Mouse (Mus musculus): Measurements from ENCODE around the gene Golgb1. TPM values are rescaled to one million over a fixed set of nuclear protein-coding genes. Genes with fewer than 3 reads are reported as not detected.
"Not testable (repeated sequence)": the region's sequence is repeated elsewhere in the genome, so short reads cannot be mapped to it uniquely, and the experiment has no call there.

The Golgb1 gene
- 104 and 111 TPM in 2 replicates for polyA plus RNA-seq (2015; fragmentation: Nextera tagmentation; extraction: Ambion mirVana)

- H3K27me3 ChIP-seq: no peaks in the 10 kb centered on the region
- under 1% methylated on average over 43 of the region's 43 CpGs for WGBS
- no peaks in the 10 kb centered on the region for H3K9me3 ChIP-seq (replicated peaks)
- peak within 1 kb of the TSS; percentile 83 for H3K4me3 ChIP-seq (replicated peaks)
- peak within 1 kb of the TSS; percentile 66 for H3K4me2 ChIP-seq
- H3K36me3 ChIP-seq: peaks cover 20% of the 10 kb centered on the region
- H3K27ac ChIP-seq: peak within 1 kb of the TSS; percentile 88
- peak; percentile 100 for ATAC-seq (replicated peaks; ENCODE audit: low FRiP score)
- peaks cover 17% of the 10 kb centered on the region for H3K4me1 ChIP-seq
- peak within 1 kb of the TSS; percentile 81 for H3K9ac ChIP-seq
Measured at GRCm38 (mm10) chr16:36874583-36875275, at the start of gene Golgb1, which contains the start of gene Eaf2. Gene Golgb1 (plus strand): TSS chr16:36875140. Gene Eaf2 (minus strand): TSS chr16:36875003.

DNA sequence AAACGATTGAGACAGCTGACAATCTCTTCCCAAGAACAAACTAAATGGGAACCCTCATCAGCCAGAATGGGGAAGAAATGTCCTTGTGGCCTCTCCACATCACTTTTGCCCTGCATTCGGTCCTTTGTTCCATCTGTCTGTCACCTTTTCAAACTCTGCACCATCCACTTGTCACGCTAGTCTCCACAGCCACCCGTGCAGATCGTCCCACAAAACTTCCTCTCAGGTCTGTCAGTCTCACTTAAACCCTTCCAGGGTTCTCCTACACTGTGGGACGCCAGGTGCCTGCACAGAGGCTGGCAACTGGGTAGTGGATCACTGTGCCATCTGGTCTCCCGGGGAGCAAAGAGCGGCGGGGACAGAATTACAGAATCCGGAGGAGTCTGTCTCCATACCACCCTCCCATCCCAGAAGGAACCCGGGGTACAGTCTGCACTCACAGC lies 47.3 kb upstream of the Golgb1 start:
- Histone ChIP-seq H3K4me3 (replicated peaks) (peak overlapping the region; percentile 93), H3K9me3 (replicated peaks) (no peaks in the 10 kb centered on the region), H3K36me3 (no peaks in the 10 kb centered on the region), H3K9ac (peak overlapping the region; percentile 84), H3K4me1 (peaks cover 9% of the 10 kb centered on the region), H3K4me2 (peak overlapping the region; percentile 88), H3K27ac (no peak overlapping the region), H3K27me3 (peaks cover 4% of the 10 kb centered on the region; the same call in 1 of the 2 replicates)
- no peak for ATAC-seq (replicated peaks; ENCODE audit: low FRiP score)
- WGBS: 5% methylated on average over 11 of the region's 11 CpGs

- Histone ChIP-seq H3K9ac (peak within 1 kb of the TSS; percentile 84), H3K36me3 (no peaks in the 10 kb centered on the region), H3K4me1 (peaks cover 9% of the 10 kb centered on the region), H3K9me3 (replicated peaks) (no peaks in the 10 kb centered on the region), H3K27ac (peak within 1 kb of the TSS; percentile 54), H3K4me2 (peak within 1 kb of the TSS; percentile 88), H3K4me3 (replicated peaks) (peak within 1 kb of the TSS; percentile 93), H3K27me3 (peaks cover 4% of the 10 kb centered on the region; the same call in 1 of the 2 replicates)
- peak; percentile 99 for ATAC-seq (replicated peaks; ENCODE audit: low FRiP score)
- WGBS: under 1% methylated on average over 64 of the region's 64 CpGs
Measured at GRCm38 (mm10) chr16:36828054-36828786, 46.7 kb upstream of the Golgb1 start, which contains the start of gene Iqcb1. Gene Iqcb1 (plus strand): TSS chr16:36828385.

DNA sequence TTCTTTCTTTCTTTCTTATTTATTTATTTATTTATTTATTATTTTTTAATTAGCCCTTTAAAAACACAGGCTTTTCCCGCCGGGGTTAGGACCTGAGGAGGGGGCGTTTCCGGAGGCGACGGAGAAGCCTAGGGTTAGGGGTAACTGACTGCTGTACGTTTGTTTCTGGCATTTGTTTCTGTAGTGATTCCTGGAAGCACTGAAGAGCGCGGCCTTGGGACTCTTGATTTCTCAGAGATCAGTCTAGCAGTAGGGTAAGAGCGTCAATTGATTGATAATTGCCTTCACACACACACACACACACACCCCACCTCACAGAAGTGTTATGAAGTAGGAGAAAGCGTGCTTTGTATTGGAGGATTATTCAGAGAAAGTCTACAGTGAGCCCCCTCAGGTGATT lies 46.1 kb upstream of the Golgb1 start:
- Histone ChIP-seq H3K9ac (peak overlapping the region; percentile 84), H3K27me3 (peaks cover 4% of the 10 kb centered on the region; the same call in 1 of the 2 replicates), H3K9me3 (replicated peaks) (no peaks in the 10 kb centered on the region), H3K36me3 (no peaks in the 10 kb centered on the region), H3K4me1 (peaks cover 9% of the 10 kb centered on the region), H3K27ac (no peak overlapping the region), H3K4me2 (peak overlapping the region; percentile 88), H3K4me3 (replicated peaks) (peak overlapping the region; percentile 93)
- ATAC-seq (replicated peaks; ENCODE audit: low FRiP score): peak; percentile 19; the same call in 1 of the 2 replicates
- WGBS: 6% methylated on average over 11 of the region's 11 CpGs

GRCm38 (mm10) chr16:36846894-36847293 lies 28.0 kb upstream of the Golgb1 start:
- not testable (repeated sequence) for H3K4me3 ChIP-seq (replicated peaks); H3K27me3 ChIP-seq; H3K4me1 ChIP-seq; ATAC-seq (replicated peaks; ENCODE audit: low FRiP score); H3K9ac ChIP-seq; H3K27ac ChIP-seq; H3K9me3 ChIP-seq (replicated peaks); H3K4me2 ChIP-seq
- 93% methylated on average over 1 of the region's 1 CpGs for WGBS
- H3K36me3 ChIP-seq: peaks cover 31% of the 10 kb centered on the region

GRCm38 (mm10) chr16:36851202-36851601 lies 23.7 kb upstream of the Golgb1 start:
- Histone ChIP-seq H3K27me3 (no peaks in the 10 kb centered on the region), H3K36me3 (peaks cover 40% of the 10 kb centered on the region), H3K4me1 (no peaks in the 10 kb centered on the region), H3K9ac (no peak overlapping the region), H3K4me3 (replicated peaks) (no peak overlapping the region), H3K4me2 (no peak overlapping the region), H3K27ac (no peak overlapping the region), H3K9me3 (replicated peaks) (no peaks in the 10 kb centered on the region)
- 96% methylated on average over 3 of the region's 3 CpGs for WGBS
- ATAC-seq (replicated peaks; ENCODE audit: low FRiP score): no peak

DNA sequence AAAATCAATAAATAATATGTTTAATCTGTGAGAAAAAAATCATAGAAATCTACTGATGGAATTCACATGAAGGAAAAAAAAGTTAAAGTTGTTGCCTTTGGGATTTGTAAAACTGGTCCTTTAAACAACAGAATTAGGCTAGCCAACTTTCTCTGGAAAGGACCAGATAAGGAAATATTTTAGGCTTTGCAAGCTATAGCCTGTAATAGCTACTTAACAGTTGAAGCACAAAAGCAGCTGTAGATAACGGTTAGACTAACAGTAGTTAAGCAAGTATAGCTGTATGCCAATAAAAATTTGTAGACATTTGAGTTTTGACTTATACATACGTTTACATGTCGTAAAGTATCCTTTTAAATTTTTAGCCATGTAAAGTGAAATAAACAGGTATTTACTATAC lies 11.4 kb upstream of the Golgb1 start:
- H3K9me3 ChIP-seq (replicated peaks): no peaks in the 10 kb centered on the region
- no peak overlapping the region for H3K27ac ChIP-seq
- H3K27me3 ChIP-seq: no peaks in the 10 kb centered on the region
- H3K36me3 ChIP-seq: peaks cover 53% of the 10 kb centered on the region
- H3K4me3 ChIP-seq (replicated peaks): no peak overlapping the region
- H3K4me2 ChIP-seq: no peak overlapping the region
- H3K9ac ChIP-seq: no peak overlapping the region
- no peak for ATAC-seq (replicated peaks; ENCODE audit: low FRiP score)
- WGBS: 90% methylated on average over 3 of the region's 3 CpGs
- H3K4me1 ChIP-seq: no peaks in the 10 kb centered on the region

DNA sequence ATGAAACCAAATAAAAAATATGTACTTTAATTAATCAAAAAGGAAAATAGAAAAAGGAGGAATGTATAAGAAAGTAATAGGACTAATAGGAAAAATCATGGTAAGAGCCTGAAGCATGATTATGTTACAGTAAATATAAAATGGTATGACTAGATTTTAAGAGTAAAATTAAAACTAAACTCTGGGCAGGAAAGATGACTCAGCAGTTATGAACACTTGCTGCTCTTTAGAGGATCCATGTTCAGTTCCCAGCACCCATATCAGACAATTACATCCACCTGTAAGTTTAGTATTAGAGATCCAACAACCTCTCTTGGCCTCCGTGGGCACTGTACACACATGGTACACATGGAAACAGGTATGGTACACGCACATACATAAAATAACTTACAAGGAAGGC lies 5.5 kb upstream of the Golgb1 start:
- Histone ChIP-seq H3K27ac (no peak overlapping the region), H3K9ac (no peak overlapping the region), H3K36me3 (peaks cover 59% of the 10 kb centered on the region), H3K4me2 (no peak overlapping the region), H3K9me3 (replicated peaks) (no peaks in the 10 kb centered on the region), H3K27me3 (no peaks in the 10 kb centered on the region), H3K4me3 (replicated peaks) (no peak overlapping the region), H3K4me1 (peaks cover 6% of the 10 kb centered on the region)
- 91% methylated on average over 2 of the region's 2 CpGs for WGBS
- ATAC-seq (replicated peaks; ENCODE audit: low FRiP score): no peak

- H3K4me1 ChIP-seq: peaks cover 17% of the 10 kb centered on the region
- under 1% methylated on average over 48 of the region's 48 CpGs for WGBS
- peak overlapping the region; percentile 66 for H3K4me2 ChIP-seq
- peak overlapping the region; percentile 86 for H3K27ac ChIP-seq
- peak overlapping the region; percentile 81 for H3K9ac ChIP-seq
- peak overlapping the region; percentile 83 for H3K4me3 ChIP-seq (replicated peaks)
- ATAC-seq (replicated peaks; ENCODE audit: low FRiP score): peak; percentile 88
- no peaks in the 10 kb centered on the region for H3K27me3 ChIP-seq
- H3K36me3 ChIP-seq: peaks cover 18% of the 10 kb centered on the region
- no peaks in the 10 kb centered on the region for H3K9me3 ChIP-seq (replicated peaks)
Measured at GRCm38 (mm10) chr16:36875276-36875851, 424 bp downstream of the Golgb1 start.

DNA sequence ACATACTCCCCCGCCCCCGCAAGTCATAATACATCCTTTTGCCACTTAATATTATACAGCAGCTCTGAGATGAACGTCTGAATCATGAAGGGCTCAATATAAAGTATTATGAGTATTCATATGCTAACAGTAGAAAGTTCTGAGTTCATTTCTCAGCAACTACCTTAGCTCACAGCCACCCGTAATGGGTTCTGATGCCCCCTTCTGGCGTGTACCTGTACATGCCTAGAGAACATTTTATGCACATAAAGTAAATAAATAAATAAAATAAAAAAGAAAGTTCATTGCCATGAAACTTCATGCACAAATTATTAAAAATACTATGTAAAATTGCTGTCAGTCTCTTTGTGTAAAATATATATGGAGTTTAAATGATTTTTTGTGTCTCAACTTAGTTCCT lies 2.4 kb downstream of the Golgb1 start:
- Histone ChIP-seq H3K4me2 (no peak overlapping the region), H3K4me3 (replicated peaks) (no peak overlapping the region), H3K4me1 (peaks cover 17% of the 10 kb centered on the region), H3K27ac (no peak overlapping the region), H3K27me3 (no peaks in the 10 kb centered on the region), H3K9ac (no peak overlapping the region), H3K36me3 (peaks cover 8% of the 10 kb centered on the region), H3K9me3 (replicated peaks) (no peaks in the 10 kb centered on the region)
- 81% methylated on average over 5 of the region's 5 CpGs for WGBS
- ATAC-seq (replicated peaks; ENCODE audit: low FRiP score): no peak

- Histone ChIP-seq H3K9ac (no peak overlapping the region), H3K4me3 (replicated peaks) (no peak overlapping the region), H3K4me2 (no peak overlapping the region), H3K4me1 (no peaks in the 10 kb centered on the region), H3K27me3 (no peaks in the 10 kb centered on the region), H3K36me3 (peaks cover 25% of the 10 kb centered on the region), H3K9me3 (replicated peaks) (no peaks in the 10 kb centered on the region), H3K27ac (no peak overlapping the region)
- no peak for ATAC-seq (replicated peaks; ENCODE audit: low FRiP score)
- 76% methylated on average over 5 of the region's 5 CpGs for WGBS
Measured at GRCm38 (mm10) chr16:36882737-36883343, 7.9 kb downstream of the Golgb1 start.
